Mouse (Mus musculus) small intestine, adult 10 weeks (tissue): ENCODE results near the gene Llgl1. TPM values are rescaled to one million over a fixed set of nuclear protein-coding genes. Genes with fewer than 3 reads are reported as not detected.

Experiments used
- polyA plus RNA-seq: library from polyadenylated mRNA; stranded (reverse); fragments of 350-450 nt; fragmentation: Illumina TruSeq; extraction: RNeasy Lipid Tissue Mini Kit (QIAGEN cat#74804); gene quantifications from one replicate; pipeline ENCODE4 v1.2.3, GENCODE M21; 2014; ENCODE audit warnings: low replicate concordance

Llgl1 gene
- not detected for polyA plus RNA-seq

DNA sequence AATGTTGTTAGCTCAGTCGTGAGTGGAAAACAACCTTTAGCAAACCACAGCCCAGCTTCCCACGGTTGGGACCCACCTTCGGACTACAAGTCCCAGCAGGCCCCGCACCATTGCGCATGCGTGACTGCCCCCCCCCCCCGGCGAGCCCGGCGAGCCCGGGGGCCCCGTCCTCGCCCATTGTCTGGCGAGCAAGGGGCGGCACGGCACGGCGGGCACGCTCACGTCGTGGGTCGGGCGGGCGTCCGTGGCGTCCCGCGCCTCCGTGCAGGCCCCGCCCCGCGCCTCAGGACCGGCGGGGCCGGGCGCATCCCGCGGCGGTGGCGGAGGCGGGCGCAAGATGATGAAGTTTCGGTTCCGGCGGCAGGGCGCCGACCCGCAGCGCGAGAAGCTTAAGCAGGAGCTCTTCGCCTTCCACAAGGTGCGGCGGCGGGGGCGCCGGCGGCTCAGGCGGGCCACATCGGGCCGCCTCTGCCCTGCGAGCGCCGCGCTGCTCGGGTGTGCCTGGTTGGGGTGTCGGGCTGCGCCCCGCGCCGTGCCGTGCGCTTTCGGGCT is at the start of gene Llgl1:
Gene Llgl1, plus strand, starts transcription at position 200 of the 552 bp plus-strand sequence.

DNA sequence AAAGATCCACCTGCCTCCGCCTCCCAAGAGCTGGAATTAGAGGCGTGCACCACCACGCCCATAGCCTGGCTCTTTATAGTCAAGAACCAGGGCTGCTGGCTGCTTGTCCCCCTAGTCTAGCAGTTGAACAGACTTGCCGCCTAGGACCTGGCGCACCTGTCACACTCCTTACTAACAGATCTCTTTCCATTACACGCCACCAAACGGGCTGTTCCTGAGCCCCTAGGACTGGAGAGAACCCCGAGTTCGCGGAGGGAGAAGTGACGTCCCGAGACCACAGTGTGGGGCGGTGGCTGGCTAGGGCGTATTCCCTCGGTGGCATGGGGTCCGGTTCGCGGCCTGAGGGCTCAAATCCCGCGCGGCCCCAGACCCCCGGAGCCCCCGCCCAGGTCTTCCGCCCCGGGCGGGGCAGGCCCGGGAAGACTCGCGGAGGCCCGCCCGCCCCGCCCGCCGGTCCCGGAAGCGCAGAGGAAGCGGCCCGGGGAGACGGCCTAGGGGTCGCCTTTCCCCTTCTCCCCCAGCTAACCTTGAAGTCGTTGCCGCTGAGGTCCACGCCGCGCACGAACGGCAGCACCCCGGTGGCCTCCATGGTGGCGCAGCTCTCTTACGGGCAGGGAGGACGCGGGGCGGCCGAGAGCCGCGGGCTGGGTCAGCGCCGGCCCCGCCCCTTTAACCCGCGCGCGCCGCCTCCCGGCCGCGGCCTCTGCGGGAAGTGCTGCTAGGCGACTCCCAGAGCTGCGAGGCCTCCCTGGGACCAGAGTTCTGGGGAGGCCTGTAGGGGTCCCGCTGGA is 27.3 kb downstream of the Llgl1 start, which contains the start of gene Flii:
Gene Flii, minus strand, starts transcription at position 663 of the 791 bp plus-strand sequence.

DNA sequence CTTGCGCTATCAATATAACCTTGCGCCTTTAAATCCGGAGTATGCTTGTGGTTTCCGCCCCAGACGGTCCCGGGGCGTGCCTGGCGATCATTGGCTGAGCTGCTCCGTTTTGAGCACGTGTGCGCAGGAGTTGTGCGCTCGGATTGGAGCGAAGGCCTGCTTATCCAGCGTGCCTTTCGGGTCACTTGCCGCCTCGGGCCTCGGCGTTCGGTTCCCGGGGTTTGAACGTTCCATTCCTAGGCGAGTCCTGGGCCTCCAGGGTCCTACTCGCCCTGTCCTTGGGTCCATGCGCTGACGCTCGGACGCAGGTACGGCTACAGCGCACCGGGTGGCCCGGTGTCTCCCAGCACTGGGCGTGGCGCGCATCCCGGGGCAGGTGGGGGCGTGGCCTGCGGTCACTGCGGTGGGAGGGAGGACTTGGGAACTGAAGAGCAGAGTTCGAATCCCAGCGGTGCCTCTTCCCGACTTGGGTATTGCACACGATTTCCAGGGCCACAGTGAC is 28.8 kb downstream of the Llgl1 start, which contains the start of gene Mief2:
Gene Mief2, plus strand, starts transcription at position 139 of the 502 bp plus-strand sequence.

Other genes with a start within 250 kb of the Llgl1 start
- 8.3 TPM for gene Drg2, start 245.1 kb upstream of the Llgl1 start, polyA plus RNA-seq
- not detected for gene Myo15, start 230.4 kb upstream of the Llgl1 start, polyA plus RNA-seq
- gene Alkbh5, start 163.3 kb upstream of the Llgl1 start, polyA plus RNA-seq: 37.4 TPM
- 3.9 TPM for gene Flii, start 27.5 kb downstream of the Llgl1 start, polyA plus RNA-seq
- 0.15 TPM for gene Mief2, start 28.7 kb downstream of the Llgl1 start, polyA plus RNA-seq
- gene Top3a, start 77.6 kb downstream of the Llgl1 start, polyA plus RNA-seq: 2.4 TPM
- gene Smcr8, start 77.8 kb downstream of the Llgl1 start, polyA plus RNA-seq: 7.8 TPM
- 16.9 TPM for gene Shmt1, start 112.0 kb downstream of the Llgl1 start, polyA plus RNA-seq
- 3.8 TPM for gene Dhrs7b, start 130.9 kb downstream of the Llgl1 start, polyA plus RNA-seq
- gene Tmem11, start 179.5 kb downstream of the Llgl1 start, polyA plus RNA-seq: 7.2 TPM
- 0.33 TPM for gene Natd1, start 215.0 kb downstream of the Llgl1 start, polyA plus RNA-seq
- 9.4 TPM for gene Map2k3, start 232.3 kb downstream of the Llgl1 start, polyA plus RNA-seq